Mouse (Mus musculus) kidney, adult 2 months (tissue): ENCODE measurements around the gene Rpp30. TPM values are rescaled to one million over a fixed set of nuclear protein-coding genes. Genes with fewer than 3 reads are reported as not detected.

Experiments
- DNase-seq: peaks from one replicate; pipeline ENCODE4 v3.0.0; 2021
- H3K27ac ChIP-seq: fragments of 200-500 bp; 2 replicates; pipeline ENCODE4 v1.5.1; 2012; ENCODE audit warnings: low read depth, low read length, control low read depth, inconsistent platforms; ENCODE audit not compliant: insufficient read depth
- H3K27me3 ChIP-seq: fragments of 200-500 bp; replicated peaks from 2 replicates; pipeline ENCODE4 v1.6.1; 2012; ENCODE audit warnings: mild to moderate bottlenecking, moderate library complexity, low read length, inconsistent platforms; ENCODE audit not compliant: control insufficient read depth, insufficient read depth
- H3K36me3 ChIP-seq: fragments of 200-500 bp; 2 replicates; pipeline ENCODE4 v1.6.1; 2012; ENCODE audit warnings: mild to moderate bottlenecking, moderate library complexity, low read length, inconsistent platforms; ENCODE audit not compliant: control insufficient read depth, insufficient read depth
- H3K4me1 ChIP-seq: fragments of 200-500 bp; 2 replicates; pipeline ENCODE4 v1.6.1; 2011; ENCODE audit warnings: low read length; ENCODE audit not compliant: control insufficient read depth, insufficient read depth
- H3K4me3 ChIP-seq: fragments of 200-500 bp; 2 replicates; pipeline ENCODE4 v1.5.1; 2011; ENCODE audit warnings: mild to moderate bottlenecking, low read depth, low read length, control low read depth; ENCODE audit not compliant: insufficient read depth
- CTCF ChIP-seq: fragments of 200-500 bp; conservative IDR thresholded peaks from 2 replicates; pipeline ENCODE4 v1.5.1; 2011; ENCODE audit warnings: low read depth, mild to moderate bottlenecking, control low read depth, low read length, moderate library complexity, mixed read lengths; ENCODE audit not compliant: insufficient read depth, insufficient read length
- POLR2A ChIP-seq: fragments of 200-500 bp; IDR thresholded peaks from one replicate; pipeline ENCODE4 v1.6.1; 2011; ENCODE audit warnings: low read depth, low read length, control low read depth
- WGBS: fragments of 180-500 bp; shearing (Covaris S2); methylation state at CpG from one replicate; pipeline ENCODE4 v1.1.7; 2018; 5-methylcytosine and 5-hydroxymethylcytosine counted together
- polyA plus RNA-seq: library from polyadenylated mRNA; depleted of rRNA; stranded (reverse); fragments of >200 nt; gene quantifications from 2 replicates; pipeline ENCODE4 v1.2.3, GENCODE M21; 2012; rRNA removed

The Rpp30 gene
- 3.6 and 3.8 TPM in 2 replicates for polyA plus RNA-seq

- 2% methylated on average over 34 of the region's 34 CpGs for WGBS
- Histone ChIP-seq H3K4me1 (peaks cover 3% of the 10 kb centered on the region; the same call in 1 of the 2 replicates), H3K27me3 (no peaks in the 10 kb centered on the region), H3K4me3 (peak within 1 kb of the TSS; percentile 83), H3K27ac (no peak within 1 kb of the TSS), H3K36me3 (no peaks in the 10 kb centered on the region)
- DNase-seq: peak; percentile 93
- TF ChIP-seq CTCF (no peak), POLR2A (no peak)
Measured at GRCm38 (mm10) chr19:36083262-36084225, at the start of gene Rpp30. Rpp30 (plus strand) TSS chr19:36083716.

DNA sequence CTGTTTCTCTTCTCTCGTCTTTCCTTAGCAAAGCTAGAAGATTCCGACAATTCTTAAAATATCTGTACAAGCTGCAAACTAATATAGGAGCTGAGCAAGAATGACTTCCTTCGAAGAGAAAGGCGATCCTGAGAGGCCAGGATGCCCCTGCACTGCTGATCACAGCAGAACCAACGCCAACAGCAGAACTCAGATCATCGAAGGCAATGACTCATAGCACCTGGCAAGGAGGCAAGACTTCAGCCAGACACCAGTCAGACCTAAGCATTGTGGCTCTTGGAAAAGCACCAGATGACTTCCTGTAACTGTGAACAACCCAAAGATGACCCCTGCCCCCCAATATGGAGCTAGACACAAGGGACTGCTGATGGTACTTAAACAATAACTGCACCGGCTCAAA is 37.5 kb upstream of the Rpp30 start:
- H3K4me1 ChIP-seq: no peaks in the 10 kb centered on the region
- no peaks in the 10 kb centered on the region for H3K27me3 ChIP-seq
- H3K4me3 ChIP-seq: no peak overlapping the region
- H3K36me3 ChIP-seq: no peaks in the 10 kb centered on the region
- H3K27ac ChIP-seq: no peak overlapping the region
- TF ChIP-seq CTCF (no peak), POLR2A (no peak)
- 71% methylated on average over 7 of the region's 7 CpGs for WGBS
- no peak for DNase-seq

- Histone ChIP-seq H3K36me3 (no peaks in the 10 kb centered on the region), H3K4me3 (peak overlapping the region; percentile 28; the same call in 1 of the 2 replicates), H3K4me1 (no peaks in the 10 kb centered on the region), H3K27ac (no peak overlapping the region), H3K27me3 (peaks cover 11% of the 10 kb centered on the region)
- TF ChIP-seq CTCF: no peak
- no peak for TF ChIP-seq POLR2A
- WGBS: 9% methylated on average over 49 of the region's 49 CpGs
- DNase-seq: no peak
Measured at GRCm38 (mm10) chr19:36056502-36057221, 26.9 kb upstream of the Rpp30 start.

DNA sequence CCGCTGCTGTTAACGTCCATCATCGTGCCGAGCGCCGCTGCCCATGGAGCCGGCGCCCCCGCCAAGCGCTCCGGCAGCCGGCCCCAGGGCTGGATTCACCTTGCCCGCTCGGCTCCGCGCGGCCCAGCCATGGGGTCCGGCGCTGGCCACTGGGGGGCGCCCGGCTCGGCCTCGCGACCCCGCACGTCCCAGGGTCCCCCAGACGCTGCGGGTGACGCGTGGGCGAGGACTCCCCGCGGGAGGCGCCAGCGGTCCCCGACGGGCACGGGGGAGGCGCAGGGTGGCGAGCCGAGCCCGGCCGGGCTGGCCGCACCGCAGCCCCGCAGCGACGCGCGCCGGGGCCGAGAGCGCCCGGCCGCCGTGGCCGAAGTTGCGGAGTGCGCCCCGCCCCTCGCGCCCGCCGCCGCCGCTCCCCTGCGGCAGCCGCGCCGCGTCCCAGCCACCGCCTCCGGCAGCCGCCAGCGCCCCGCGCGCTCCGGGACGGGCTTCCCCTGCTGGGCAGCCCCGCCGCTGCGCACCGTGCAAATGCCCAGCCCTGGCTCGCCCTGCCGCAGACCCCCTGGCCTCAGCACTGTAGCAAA is 26.2 kb upstream of the Rpp30 start, which contains the start of gene Htr7:
Htr7 (minus strand) TSS at position 277 of the 581 bp plus-strand sequence.
- no peak within 1 kb of the TSS for H3K27ac ChIP-seq
- peak within 1 kb of the TSS; percentile 46; the same call in 1 of the 2 replicates for H3K4me3 ChIP-seq
- TF ChIP-seq CTCF (no peak), POLR2A (no peak)
- no peaks in the 10 kb centered on the region for H3K36me3 ChIP-seq
- no peaks in the 10 kb centered on the region for H3K4me1 ChIP-seq
- peaks cover 11% of the 10 kb centered on the region for H3K27me3 ChIP-seq
- DNase-seq: no peak
- WGBS: 1% methylated on average over 80 of the region's 86 CpGs

DNA sequence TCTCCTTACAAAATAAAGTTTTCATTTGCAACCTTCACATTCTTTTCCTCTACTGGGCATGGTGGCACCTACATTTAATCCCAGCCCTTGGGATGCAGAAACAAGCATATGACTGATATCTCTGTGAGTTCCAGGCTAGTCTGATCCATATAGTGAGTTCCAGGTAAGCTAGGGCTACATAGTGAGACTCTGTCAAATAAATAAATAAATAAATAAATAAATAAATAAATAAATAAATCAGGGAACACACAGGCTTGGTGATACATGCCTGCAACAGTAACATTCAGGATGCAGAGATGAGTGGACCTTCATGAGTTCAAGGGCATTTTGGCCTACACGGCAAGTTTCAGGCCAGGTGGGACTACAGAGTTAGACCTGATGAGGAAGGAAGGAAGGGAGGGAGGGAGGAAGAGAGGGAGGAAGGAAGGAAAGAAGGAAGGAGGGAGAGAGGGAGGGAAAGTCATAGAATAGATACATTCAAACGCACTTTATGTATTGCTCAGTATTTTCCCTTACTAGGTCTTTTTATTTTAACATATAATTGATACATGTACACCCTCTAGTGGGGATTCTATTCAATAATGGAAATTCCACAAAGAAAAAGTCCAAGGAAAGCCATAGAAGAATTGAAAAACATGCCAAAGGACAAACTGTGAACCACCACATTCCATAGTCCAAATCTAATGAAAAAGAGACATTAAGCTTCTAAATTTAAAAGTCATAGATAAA is 20.6 kb upstream of the Rpp30 start:
- no peak for DNase-seq
- TF ChIP-seq CTCF: no peak
- TF ChIP-seq POLR2A: no peak
- 73% methylated on average over 2 of the region's 2 CpGs for WGBS
- H3K36me3 ChIP-seq: no peaks in the 10 kb centered on the region
- no peaks in the 10 kb centered on the region for H3K4me1 ChIP-seq
- H3K4me3 ChIP-seq: no peak overlapping the region
- H3K27ac ChIP-seq: no peak overlapping the region
- H3K27me3 ChIP-seq: no peaks in the 10 kb centered on the region; the same call in 1 of the 2 replicates

DNA sequence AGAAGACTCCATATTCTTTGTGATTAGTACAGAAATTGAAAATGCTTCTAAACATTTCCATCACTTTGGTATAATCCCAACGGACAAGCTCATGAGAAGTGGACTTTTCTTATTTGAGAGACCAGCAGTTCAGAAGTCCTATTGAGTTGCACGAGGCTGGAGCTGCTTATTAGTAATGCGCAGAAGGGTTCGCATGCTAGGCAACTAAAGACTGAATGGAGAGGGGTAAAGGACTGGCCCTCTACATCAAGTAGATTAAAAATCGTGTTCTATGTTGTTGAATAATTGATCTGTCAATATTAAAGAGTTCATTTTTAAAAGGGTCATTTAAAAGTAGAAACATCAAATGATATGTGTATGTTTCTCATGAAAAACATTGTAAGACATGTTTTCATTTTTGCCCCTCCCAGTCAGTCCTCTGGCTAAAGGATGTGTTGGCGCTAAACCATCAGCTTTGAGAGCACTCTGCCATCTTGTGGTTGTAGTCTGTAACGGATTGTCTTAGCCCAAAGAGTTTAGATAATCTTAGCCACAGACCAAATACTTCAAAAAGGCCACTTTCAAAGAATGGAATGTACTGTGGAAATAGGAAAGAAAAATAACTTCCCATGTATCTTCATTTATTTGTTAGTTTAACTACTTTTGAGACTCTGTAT is 782 bp upstream of the Rpp30 start:
- TF ChIP-seq CTCF (peak; percentile 63), POLR2A (no peak)
- 51% methylated on average over 7 of the region's 7 CpGs for WGBS

More for the DNA sequence above, 782 bp upstream of the Rpp30 start:
- Histone ChIP-seq H3K4me3 (no peak overlapping the region), H3K4me1 (peaks cover 3% of the 10 kb centered on the region; the same call in 1 of the 2 replicates), H3K27me3 (no peaks in the 10 kb centered on the region), H3K27ac (no peak overlapping the region), H3K36me3 (no peaks in the 10 kb centered on the region)
- DNase-seq: peak; percentile 66
